Mouse (Mus musculus) G1E (cell line): Measurements from ENCODE around the gene Phrf1.

ENCODE experiments used
- CTCF ChIP-seq: IDR thresholded peaks from 2 replicates; pipeline ENCODE4 v1.5.1; 2012; ENCODE audit warnings: low read depth, low read length, inconsistent platforms, mixed read lengths
- GATA1 ChIP-seq: IDR thresholded peaks from 2 replicates; pipeline ENCODE4 v1.6.1; 2012; ENCODE audit warnings: borderline replicate concordance, low read length, inconsistent platforms, mixed read lengths
- GATA2 ChIP-seq: IDR thresholded peaks from 2 replicates; pipeline ENCODE4 v1.6.1; 2012; ENCODE audit warnings: low read depth, low read length, inconsistent platforms, borderline replicate concordance
- POLR2AphosphoS5 ChIP-seq: IDR thresholded peaks from 2 replicates; pipeline ENCODE4 v1.6.1; 2012; ENCODE audit warnings: low read depth, low read length, inconsistent platforms; ENCODE audit not compliant: insufficient replicate concordance
- TAL1 ChIP-seq: conservative IDR thresholded peaks from 2 replicates; pipeline ENCODE4 v1.6.1; 2012; ENCODE audit warnings: low read depth, low read length, inconsistent platforms, mixed read lengths

GRCm38 (mm10) chr7:141191036-141191435 is 37.5 kb upstream of the Phrf1 start:
- TF ChIP-seq CTCF = no peak
- TF ChIP-seq GATA1 = no peak
- no peak for TF ChIP-seq TAL1
- no peak for TF ChIP-seq GATA2
- no peak for TF ChIP-seq POLR2AphosphoS5
